Mouse (Mus musculus) right cerebral cortex, postnatal 10 days (tissue): ENCODE results near the gene Gucy2e.

Experiments used
- DNase-seq, 2 experiments: peaks; one replicate each; pipeline ENCODE4 v3.0.0; 2021; ENCODE audit warnings: low spot score in 2 of 2

Gene Gucy2e

GRCm38 (mm10) chr11:69236061-69236925, 543 bp downstream of the Gucy2e start:
- DNase-seq: no peak

GRCm38 (mm10) chr11:69235285-69236060, 1.4 kb downstream of the Gucy2e start:
- DNase-seq: peak; percentile 85

- DNase-seq: no peak
These were observed 3.7 kb downstream of the Gucy2e start for GRCm38 (mm10) chr11:69233141-69233540.

GRCm38 (mm10) chr11:69230420-69230819, 6.4 kb downstream of the Gucy2e start:
- DNase-seq: no peak

- no peak for DNase-seq
These were observed 11.1 kb downstream of the Gucy2e start for GRCm38 (mm10) chr11:69225715-69226114.

GRCm38 (mm10) chr11:69223101-69223500, 13.7 kb downstream of the Gucy2e start:
- DNase-seq: peak; percentile 39 to 44

GRCm38 (mm10) chr11:69221070-69221469, 15.8 kb downstream of the Gucy2e start:
- no peak for DNase-seq

- no peak for DNase-seq
These were observed 18.2 kb downstream of the Gucy2e start for GRCm38 (mm10) chr11:69218661-69219060.

GRCm38 (mm10) chr11:69217411-69217810, 19.4 kb downstream of the Gucy2e start:
- no peak for DNase-seq

- DNase-seq: peak; percentile 61 to 75
These were observed 25.4 kb downstream of the Gucy2e start for GRCm38 (mm10) chr11:69211431-69211830.

GRCm38 (mm10) chr11:69202469-69203230, 34.2 kb downstream of the Gucy2e start:
- no peak for DNase-seq

GRCm38 (mm10) chr11:69200231-69200630, 36.6 kb downstream of the Gucy2e start:
- DNase-seq: no peak

- DNase-seq: no peak
These were observed 37.6 kb downstream of the Gucy2e start for GRCm38 (mm10) chr11:69199251-69199650.

GRCm38 (mm10) chr11:69197743-69198142, 39.1 kb downstream of the Gucy2e start, which contains the start of gene Alox8:
Gene Alox8 (minus strand): TSS chr11:69197843.
- no peak for DNase-seq

GRCm38 (mm10) chr11:69197194-69197593, 39.6 kb downstream of the Gucy2e start:
- DNase-seq: no peak

- DNase-seq: no peak
These were observed 40.1 kb downstream of the Gucy2e start for GRCm38 (mm10) chr11:69196766-69197165.

- peak in 1 of 2 experiments; percentile 58 for DNase-seq
These were observed 44.0 kb downstream of the Gucy2e start for GRCm38 (mm10) chr11:69192840-69193239.

GRCm38 (mm10) chr11:69185936-69186335, 50.9 kb downstream of the Gucy2e start:
- peak in 1 of 2 experiments; percentile 20 for DNase-seq

GRCm38 (mm10) chr11:69185031-69185430, 51.8 kb downstream of the Gucy2e start:
- peak in 1 of 2 experiments; percentile 17 for DNase-seq

- DNase-seq: no peak
These were observed 56.7 kb downstream of the Gucy2e start for GRCm38 (mm10) chr11:69180120-69180519.

- no peak for DNase-seq
These were observed 57.3 kb downstream of the Gucy2e start for GRCm38 (mm10) chr11:69179512-69179911.

- DNase-seq: no peak
These were observed 58.3 kb downstream of the Gucy2e start for GRCm38 (mm10) chr11:69178525-69178924.
